Mouse (Mus musculus): ENCODE results near the gene Rnf216.

- TF ChIP-seq EP300 (IDR thresholded peaks at IDR 0.05; ENCODE audit: low read depth in 1 of 2, low read length in 2 of 2) (no peak), HCFC1 (IDR thresholded peaks at IDR 0.05; ENCODE audit: low read depth, low read length) (no peak), SMC3 (IDR thresholded peaks at IDR 0.05; ENCODE audit: low read depth, low read length) (no peak)
These were observed 150.8 kb downstream of the Rnf216 start for GRCm38 (mm10) chr5:142961881-142962443.
